Mouse (Mus musculus) spleen, adult 2 months (tissue): ENCODE results near the gene Crxos.

Source experiments
- CTCF ChIP-seq: fragments of 200-500 bp; IDR thresholded peaks from 2 replicates; pipeline ENCODE4 v1.5.1; 2011; ENCODE audit warnings: mild to moderate bottlenecking, inconsistent platforms; ENCODE audit not compliant: insufficient read depth, insufficient read length, insufficient replicate concordance; ENCODE audit errors: extremely low read depth
- POLR2A ChIP-seq: fragments of 200-500 bp; IDR thresholded peaks from 2 replicates; pipeline ENCODE4 v1.6.1; 2011; ENCODE audit warnings: low read depth, low read length, inconsistent platforms

GRCm38 (mm10) chr7:15945721-15946536 lies 63.5 kb downstream of the Crxos start, which contains the start of gene Nop53:
- peak; percentile 36; the same call in 1 of the 2 replicates for TF ChIP-seq POLR2A
- no peak for TF ChIP-seq CTCF
